Mouse (Mus musculus): ENCODE data around the gene Zfand3. TPM values are rescaled to one million over a fixed set of nuclear protein-coding genes. Genes with fewer than 3 reads are reported as not detected.

Zfand3 gene
- total and polyA plus RNA-seq, 3 experiments, result 23.2 to 44.0 (median 23.5) TPM

DNA sequence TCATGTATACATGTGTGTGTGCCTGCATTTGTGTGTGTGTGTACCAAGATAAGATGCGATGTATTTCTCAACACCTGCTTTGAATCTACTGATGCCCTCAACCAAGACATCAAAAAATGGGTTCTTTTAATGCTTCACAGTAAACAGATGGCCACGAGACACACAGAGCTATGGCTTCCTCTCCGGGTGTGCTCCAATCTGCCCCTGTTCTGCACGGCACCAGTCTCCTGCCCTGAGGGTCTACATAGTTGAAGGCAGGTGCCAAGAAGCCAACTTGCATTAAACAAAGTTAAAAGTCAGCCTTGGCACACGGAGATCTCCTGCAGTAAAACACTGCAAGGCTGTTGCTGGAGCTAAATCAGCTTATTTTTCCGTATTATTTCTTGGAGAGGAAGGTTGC is 236.5 kb downstream of the Zfand3 start:
- DNase-seq (ENCODE audit: extremely low read depth), result no peak
- Histone ChIP-seq H3K9me3 (replicated peaks; ENCODE audit: low read length) (no peaks in the 10 kb centered on the region), H3K27ac (ENCODE audit: insufficient read depth, low read depth) (no peak overlapping the region), H3K9ac (ENCODE audit: insufficient read depth, low read depth) (no peak overlapping the region), H3K4me2 (ENCODE audit: insufficient read depth, low read depth, poor library complexity, severe bottlenecking) (no peak overlapping the region), H3K4me3 (replicated peaks in 1 of 3; ENCODE audit: low read depth in 2 of 3, low read length in 2 of 3, poor library complexity in 1 of 3) (no peak overlapping the region), H3K36me3 (replicated peaks in 1 of 2; ENCODE audit: control insufficient read depth in 1 of 2, insufficient read depth in 1 of 2, low read length in 1 of 2) (peaks cover 0 to 28% of the 10 kb centered on the region in 2 experiments), H3K4me1 (ENCODE audit: control insufficient read depth in 1 of 2, insufficient read depth in 2 of 2) (peaks cover 0 to 14% of the 10 kb centered on the region in 2 experiments; a peak in 2 of 4 replicates), H3K27me3 (replicated peaks) (no peaks in the 10 kb centered on the region), H3K79me2 (replicated peaks; ENCODE audit: control insufficient read depth, extremely low read depth, insufficient read depth, poor library complexity, severe bottlenecking) (no peaks in the 10 kb centered on the region)
- no peak for TF ChIP-seq CHD2 (IDR thresholded peaks at IDR 0.05; ENCODE audit: low read length)
- TF ChIP-seq MXI1 (IDR thresholded peaks at IDR 0.05; ENCODE audit: low read depth, low read length), result no peak
- TF ChIP-seq MEF2A (IDR thresholded peaks at IDR 0.05; ENCODE audit: borderline replicate concordance, low read depth, low read length), result no peak
- TF ChIP-seq MAX (IDR thresholded peaks at IDR 0.05; ENCODE audit: low read length), result no peak
- no peak for TF ChIP-seq MAFK (IDR thresholded peaks at IDR 0.05; ENCODE audit: insufficient replicate concordance, low read length)
- no peak for TF ChIP-seq KAT2A (IDR thresholded peaks at IDR 0.05; ENCODE audit: insufficient replicate concordance, low read length)
- TF ChIP-seq RAD21 (IDR thresholded peaks at IDR 0.05; ENCODE audit: low read depth, low read length), result no peak
- TF ChIP-seq TBP (conservative IDR thresholded peaks at IDR 0.05; ENCODE audit: low read depth, low read length), result no peak
- no peak for TF ChIP-seq SIN3A (IDR thresholded peaks at IDR 0.05; ENCODE audit: low read length)
- no peak for TF ChIP-seq MYC (IDR thresholded peaks at IDR 0.05; ENCODE audit: low read depth, low read length)
- no peak for TF ChIP-seq ZC3H11A (IDR thresholded peaks at IDR 0.05; ENCODE audit: low read depth, low read length)
- no peak for TF ChIP-seq GABPA (IDR thresholded peaks at IDR 0.05; ENCODE audit: insufficient replicate concordance, low read depth, low read length)
- no peak for TF ChIP-seq E2F4 (IDR thresholded peaks at IDR 0.05; ENCODE audit: insufficient replicate concordance, low read depth, low read length)
- no peak for TF ChIP-seq ETS1 (conservative IDR thresholded peaks at IDR 0.05; ENCODE audit: low read depth, low read length)
- TF ChIP-seq ZNF384 (IDR thresholded peaks at IDR 0.05; ENCODE audit: low read depth, low read length), result no peak
- no peak for TF ChIP-seq JUN (IDR thresholded peaks at IDR 0.05; ENCODE audit: insufficient read depth, low read depth, low read length)
- no peak for TF ChIP-seq USF2 (conservative IDR thresholded peaks at IDR 0.05; ENCODE audit: low read depth, low read length)
- TF ChIP-seq NELFE (IDR thresholded peaks at IDR 0.05; ENCODE audit: low read depth, low read length), result no peak
- no peak for TF ChIP-seq JUND (conservative IDR thresholded peaks at IDR 0.05; ENCODE audit: low read depth, low read length)
- TF ChIP-seq PAX5 (IDR thresholded peaks at IDR 0.05; ENCODE audit: low read length), result no peak
- dilution Hi-C loops (cut with MboI; ENCODE audit: extremely low pct_ligation_motif_present, extremely low pct_unique_long_range_greater_than_20kb, low sequenced_read_pairs) (no loop called here), in situ Hi-C loops (cut with MboI; ENCODE audit: low pct_ligation_motif_present, low pct_unique_long_range_greater_than_20kb, low sequenced_read_pairs) (loop anchor here (25.0 kb wide), 1 partner anchor 196 kb away; no protein-coding TSS in a partner anchor)

DNA sequence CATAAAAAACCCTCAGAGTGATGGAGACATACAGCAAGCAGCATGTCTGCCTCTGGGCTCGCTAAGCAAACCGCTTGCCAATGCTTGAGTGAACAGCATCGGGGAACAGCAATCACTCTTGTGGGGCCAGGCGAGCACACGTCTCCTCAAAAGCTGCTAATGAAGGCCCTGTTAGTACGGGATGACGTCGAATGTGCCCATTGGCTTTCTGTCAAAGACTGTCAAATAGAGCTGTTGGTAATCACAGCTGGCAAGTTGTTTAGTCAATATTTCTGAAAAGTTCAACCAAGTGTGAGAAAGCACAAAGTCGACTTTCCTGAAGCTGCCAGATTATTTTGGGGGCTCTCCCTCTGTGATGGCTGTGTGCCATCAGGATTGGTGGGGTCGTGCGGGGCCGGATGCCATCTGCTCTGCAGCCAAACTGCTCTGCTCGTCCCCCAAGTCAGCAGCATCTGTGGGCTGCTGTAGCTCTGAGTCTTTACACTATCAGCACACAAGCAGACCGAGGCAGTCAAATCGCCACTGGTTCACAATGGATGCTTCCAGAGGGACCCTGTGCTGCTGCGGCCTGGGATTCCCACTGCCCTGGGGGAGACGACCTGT is 237.3 kb downstream of the Zfand3 start:
- Histone ChIP-seq H3K4me2 (ENCODE audit: insufficient read depth, low read depth, poor library complexity, severe bottlenecking) (no peak overlapping the region), H3K9me3 (replicated peaks; ENCODE audit: low read length) (no peaks in the 10 kb centered on the region), H3K27ac (ENCODE audit: insufficient read depth, low read depth) (no peak overlapping the region), H3K9ac (ENCODE audit: insufficient read depth, low read depth) (no peak overlapping the region), H3K27me3 (replicated peaks) (no peaks in the 10 kb centered on the region), H3K4me3 (replicated peaks in 1 of 3; ENCODE audit: low read depth in 2 of 3, low read length in 2 of 3, poor library complexity in 1 of 3) (no peak overlapping the region), H3K36me3 (replicated peaks in 1 of 2; ENCODE audit: control insufficient read depth in 1 of 2, insufficient read depth in 1 of 2, low read length in 1 of 2) (peaks cover 0 to 27% of the 10 kb centered on the region in 2 experiments), H3K79me2 (replicated peaks; ENCODE audit: control insufficient read depth, extremely low read depth, insufficient read depth, poor library complexity, severe bottlenecking) (no peaks in the 10 kb centered on the region), H3K4me1 (ENCODE audit: control insufficient read depth in 1 of 2, insufficient read depth in 2 of 2) (peaks cover 0 to 14% of the 10 kb centered on the region in 2 experiments; a peak in 2 of 4 replicates)
- TF ChIP-seq NELFE (IDR thresholded peaks at IDR 0.05; ENCODE audit: low read depth, low read length) (no peak), GABPA (IDR thresholded peaks at IDR 0.05; ENCODE audit: insufficient replicate concordance, low read depth, low read length) (no peak), SMC3 (IDR thresholded peaks at IDR 0.05; ENCODE audit: low read depth, low read length) (no peak), ZNF384 (IDR thresholded peaks at IDR 0.05; ENCODE audit: low read depth, low read length) (no peak), HCFC1 (IDR thresholded peaks at IDR 0.05; ENCODE audit: low read depth, low read length) (no peak), MAX (IDR thresholded peaks at IDR 0.05; ENCODE audit: low read length) (no peak), POLR2A (IDR thresholded peaks at IDR 0.05; ENCODE audit: low read depth, low read length) (no peak), KAT2A (IDR thresholded peaks at IDR 0.05; ENCODE audit: insufficient replicate concordance, low read length) (no peak), BHLHE40 (IDR thresholded peaks at IDR 0.05; ENCODE audit: low read depth, low read length) (no peak), E2F4 (IDR thresholded peaks at IDR 0.05; ENCODE audit: insufficient replicate concordance, low read depth, low read length) (no peak), RCOR1 (conservative IDR thresholded peaks at IDR 0.05; ENCODE audit: low read depth, low read length) (no peak), CTCF (conservative IDR thresholded peaks at IDR 0.05 in 1 of 2, IDR thresholded peaks at IDR 0.05 in 1 of 2; ENCODE audit: low read depth in 2 of 2, low read length in 2 of 2) (no peak)
- dilution Hi-C loops (cut with MboI; ENCODE audit: extremely low pct_ligation_motif_present, extremely low pct_unique_long_range_greater_than_20kb, low sequenced_read_pairs) (no loop called here), in situ Hi-C loops (cut with MboI; ENCODE audit: low pct_ligation_motif_present, low pct_unique_long_range_greater_than_20kb, low sequenced_read_pairs) (loop anchor here (25.0 kb wide), 1 partner anchor 195 kb away; no protein-coding TSS in a partner anchor)
- DNase-seq (ENCODE audit: extremely low read depth), result no peak
